Mouse (Mus musculus) left cerebral cortex, adult 2 months (tissue): ENCODE data around the gene Trim33. TPM values are rescaled to one million over a fixed set of nuclear protein-coding genes. Genes with fewer than 3 reads are reported as not detected.

Source experiments
- DNase-seq, 2 experiments: peaks; one replicate each; pipeline ENCODE4 v3.0.0; 2021 to 2022; ENCODE audit warnings: low spot score in 2 of 2, mixed read lengths in 1 of 2; ENCODE audit errors: extremely low spot score in 1 of 2
- H3K27ac ChIP-seq: fragments of 200-600 bp; 2 replicates; pipeline ENCODE4 v1.8.1; 2022
- H3K4me3 ChIP-seq: fragments of 200-600 bp; 2 replicates; pipeline ENCODE4 v1.8.1; 2022
- CTCF ChIP-seq: fragments of 200-600 bp; IDR thresholded peaks from 2 replicates; pipeline ENCODE4 v1.8.1; 2022; ENCODE audit warnings: antibody characterized with exemption, mild to moderate bottlenecking, moderate library complexity
- intact Hi-C: fragments of 180-260 bp; cut with DNase I; formaldehyde crosslinking; loops from one replicate; pipeline ENCODE4 v1.15.1; 2025
- total RNA-seq, 2 experiments: library from RNA; stranded (reverse); gene quantifications; 2 replicates each; pipeline ENCODE4 v1.2.3; 2021

Gene Trim33
- total RNA-seq, 2 experiments from 2014 or later = 56.5 to 56.7 TPM

DNA sequence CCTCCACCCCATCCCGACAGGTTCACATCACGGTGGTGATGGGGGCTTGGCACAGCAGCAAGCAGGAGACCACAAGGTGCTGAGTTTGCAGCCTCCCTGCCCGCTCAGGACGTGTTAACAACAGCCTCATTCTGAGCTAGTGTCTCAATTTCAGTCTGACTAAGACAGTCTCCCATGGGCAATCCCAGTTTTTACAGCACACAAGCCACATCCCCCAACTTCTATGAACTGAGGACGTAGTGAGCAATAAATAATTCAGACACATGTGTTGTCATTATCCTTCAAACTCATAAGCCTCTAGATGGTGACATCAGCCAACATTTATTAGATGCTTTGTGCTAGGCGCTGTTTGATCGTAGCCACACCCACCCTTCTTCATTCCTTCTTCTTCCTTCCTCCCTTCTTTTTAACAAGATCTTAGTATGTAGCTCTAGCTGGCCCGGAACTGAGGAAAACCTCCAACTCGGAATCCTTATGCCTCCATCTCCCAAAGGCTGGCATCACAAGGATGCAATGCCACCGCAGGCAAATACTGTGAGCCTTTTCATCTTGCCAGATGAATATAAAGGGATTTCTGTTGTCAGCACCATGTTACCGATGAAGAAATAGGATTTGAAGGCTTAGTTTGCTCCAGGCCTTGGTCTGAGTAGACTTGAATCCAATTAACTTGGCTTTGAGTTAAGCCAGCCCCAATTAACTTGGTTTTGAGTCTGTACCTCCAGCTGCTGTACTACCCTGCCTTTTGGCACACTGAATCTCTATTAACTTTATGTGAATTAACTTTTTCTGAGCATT, 88.3 kb downstream of the Trim33 start:
- DNase-seq = no peak
- intact Hi-C loops = no loop called here
- no peak for TF ChIP-seq CTCF
- Histone ChIP-seq H3K27ac (no peak overlapping the region), H3K4me3 (no peak overlapping the region)

DNA sequence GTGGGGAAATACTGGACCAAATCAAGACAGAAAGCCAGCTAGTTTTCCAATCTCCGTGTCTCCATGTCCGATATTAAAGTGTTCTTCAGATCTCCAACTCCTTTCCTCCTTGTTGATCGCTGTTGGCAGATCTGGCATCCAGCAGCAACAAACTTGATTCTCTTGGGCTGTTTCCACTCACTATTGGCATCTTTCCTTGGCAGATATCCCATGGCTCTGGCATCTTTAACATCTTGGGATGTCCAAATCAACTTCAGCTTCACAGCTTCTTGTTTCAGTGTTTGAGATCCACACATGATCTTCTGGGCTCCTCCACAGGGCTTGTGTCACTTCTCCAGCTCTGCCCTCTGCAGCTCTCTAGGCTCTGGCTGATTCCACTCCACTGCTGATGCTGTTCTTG, 89.6 kb downstream of the Trim33 start:
- TF ChIP-seq CTCF = no peak
- Histone ChIP-seq H3K27ac (no peak overlapping the region), H3K4me3 (no peak overlapping the region)
- DNase-seq = no peak
- intact Hi-C loops = no loop called here

DNA sequence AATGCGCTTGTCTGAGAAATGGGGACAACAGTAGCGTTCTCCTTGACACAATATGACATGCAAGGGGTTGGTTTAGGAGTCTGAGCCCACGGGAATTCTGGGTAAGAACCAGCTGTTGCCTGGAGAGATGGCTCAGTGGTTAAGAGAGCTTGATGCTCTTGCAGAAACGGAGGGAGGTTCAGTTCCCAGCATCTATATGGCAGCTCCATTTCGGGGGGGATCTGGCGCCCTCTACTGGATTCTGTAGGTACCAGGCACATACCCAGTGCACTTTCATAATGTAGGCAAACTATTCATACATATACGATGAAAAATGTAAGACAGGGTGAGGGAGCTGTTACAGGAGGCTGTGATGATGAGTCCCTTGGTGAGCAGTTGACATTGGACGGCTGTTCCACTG, 94.9 kb downstream of the Trim33 start:
- H3K27ac ChIP-seq = no peak overlapping the region
- intact Hi-C loops = no loop called here
- peak; percentile 76 for TF ChIP-seq CTCF
- peak in 1 of 2 experiments; percentile 40 for DNase-seq
- no peak overlapping the region for H3K4me3 ChIP-seq

DNA sequence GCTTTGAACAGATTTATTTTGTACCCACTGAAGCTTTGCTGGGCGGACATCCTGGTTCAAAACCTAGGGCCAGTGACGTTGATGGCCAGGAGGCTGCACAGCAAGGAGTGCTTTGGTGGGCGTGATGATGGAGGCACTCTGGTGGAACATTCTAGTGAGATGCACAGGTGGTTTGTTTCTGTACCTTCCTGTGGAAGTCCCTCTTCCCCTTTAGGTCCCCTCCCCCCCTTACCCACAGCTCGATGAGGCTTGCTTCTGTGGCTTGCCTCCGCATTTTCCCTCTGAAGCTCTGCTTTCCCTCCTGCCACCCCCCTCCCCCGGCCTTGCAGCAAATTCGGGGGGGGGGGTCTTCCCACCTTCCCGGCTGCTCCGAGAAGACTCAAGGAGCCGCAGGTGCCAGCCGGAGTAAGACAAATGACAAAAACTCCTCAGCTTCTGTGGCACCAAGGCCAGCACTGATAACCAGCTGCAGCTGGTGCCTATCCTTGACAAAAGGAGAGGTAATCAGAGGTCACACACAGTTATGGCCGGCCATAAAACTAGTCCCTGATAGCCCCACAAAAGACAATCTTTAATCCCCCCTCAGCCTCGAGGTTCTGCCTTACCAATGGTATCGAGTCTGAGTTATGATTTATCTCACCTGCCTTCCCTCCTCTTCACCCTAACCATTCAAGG, 96.2 kb downstream of the Trim33 start:
- Histone ChIP-seq H3K4me3 (no peak overlapping the region), H3K27ac (no peak overlapping the region)
- intact Hi-C loops = loop anchor here (5.0 kb wide), 1 partner anchor 193 kb away; no protein-coding TSS in a partner anchor
- DNase-seq = no peak
- no peak for TF ChIP-seq CTCF

DNA sequence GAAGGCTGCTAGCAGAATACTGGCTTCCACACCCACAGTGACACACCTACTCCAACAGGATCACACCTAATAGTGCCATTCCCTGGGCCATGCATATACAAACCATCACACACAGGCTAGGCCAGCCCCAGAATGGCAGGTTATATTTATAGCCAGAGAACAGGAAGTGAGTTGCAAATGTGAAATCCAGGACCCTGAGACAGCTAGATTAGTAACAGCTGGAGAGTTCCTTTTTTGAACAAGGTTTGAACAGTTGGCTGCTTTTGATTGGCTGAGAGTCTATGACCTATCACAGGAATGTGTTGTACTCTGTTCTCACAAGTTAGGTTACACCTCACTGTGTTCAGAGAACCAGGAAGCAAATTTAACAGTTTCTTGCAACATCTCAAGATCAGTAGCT, 98.9 kb downstream of the Trim33 start:
- no peak overlapping the region for H3K4me3 ChIP-seq
- intact Hi-C loops = loop anchor here (5.0 kb wide), 1 partner anchor 196 kb away; no protein-coding TSS in a partner anchor
- no peak overlapping the region for H3K27ac ChIP-seq
- DNase-seq = no peak
- TF ChIP-seq CTCF = no peak

DNA sequence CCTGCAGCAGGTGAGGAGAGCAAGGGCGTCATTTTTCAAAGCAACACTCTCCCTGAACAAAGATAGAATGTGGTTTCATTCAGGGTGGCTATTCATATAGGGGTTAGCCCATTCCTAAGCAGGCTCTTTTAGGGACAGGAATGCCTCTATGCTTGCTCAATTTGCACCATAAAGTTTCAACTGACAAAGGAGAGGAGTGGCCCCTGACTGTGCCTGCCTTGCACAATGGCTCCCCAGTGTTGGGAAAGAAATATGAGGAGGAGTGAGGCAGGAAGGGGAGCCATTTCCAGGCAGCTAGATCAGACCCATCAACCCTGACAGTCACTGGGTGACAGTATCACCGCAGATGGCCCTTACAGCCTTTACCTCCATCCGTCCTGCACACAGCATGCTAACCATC, 100.3 kb downstream of the Trim33 start:
- no peak for TF ChIP-seq CTCF
- intact Hi-C loops = loop anchor here (5.0 kb wide), 1 partner anchor 197 kb away; no protein-coding TSS in a partner anchor
- no peak overlapping the region for H3K4me3 ChIP-seq
- no peak overlapping the region for H3K27ac ChIP-seq
- DNase-seq = no peak

DNA sequence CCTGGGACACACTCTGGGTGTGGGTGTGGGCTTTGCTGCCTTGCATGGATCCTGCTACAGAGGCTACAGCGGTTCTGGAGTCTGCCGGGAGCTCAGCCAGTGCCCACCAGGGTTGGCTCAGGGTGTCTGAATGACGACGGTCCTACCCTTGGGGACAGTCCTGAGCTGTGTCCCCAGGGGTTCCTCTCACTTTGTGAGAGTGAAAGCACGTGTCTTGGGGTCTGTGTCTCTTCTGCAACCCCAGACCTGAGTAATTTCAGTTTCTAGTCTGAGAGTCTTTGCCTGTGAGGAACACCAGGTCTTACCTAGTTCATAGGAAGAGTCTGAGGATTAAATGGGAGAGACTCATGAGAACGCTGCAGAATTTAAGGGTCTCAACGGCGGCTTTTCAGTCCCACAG, 101.7 kb downstream of the Trim33 start:
- H3K27ac ChIP-seq = no peak overlapping the region
- no peak overlapping the region for H3K4me3 ChIP-seq
- TF ChIP-seq CTCF = no peak
- DNase-seq = no peak
- intact Hi-C loops = loop anchor here (5.0 kb wide), 1 partner anchor 104 kb away; the partner anchor contains the start of gene Trim33

DNA sequence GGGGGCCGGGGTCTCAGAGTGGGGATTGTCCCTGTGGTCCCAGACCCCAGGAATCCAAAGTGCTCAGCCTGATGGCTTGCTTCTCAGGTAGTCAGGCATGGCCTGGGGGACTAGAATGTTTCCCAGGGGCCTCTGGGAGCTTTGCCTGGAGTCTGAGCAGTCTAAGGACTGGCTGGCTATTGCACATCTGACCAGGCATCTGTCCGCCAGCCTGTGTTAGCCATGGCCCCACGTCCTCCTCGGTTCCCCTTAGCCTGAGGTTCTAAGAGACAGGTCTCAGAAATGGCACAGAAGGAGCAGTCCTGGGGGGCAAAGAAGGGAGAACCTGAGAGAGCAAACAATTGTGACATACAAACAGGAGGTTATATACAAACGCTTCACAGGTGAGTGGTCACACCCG, 102.3 kb downstream of the Trim33 start:
- DNase-seq = no peak
- H3K27ac ChIP-seq = no peak overlapping the region
- H3K4me3 ChIP-seq = no peak overlapping the region
- no peak for TF ChIP-seq CTCF
- intact Hi-C loops = loop anchor here (5.0 kb wide), 1 partner anchor 104 kb away; the partner anchor contains the start of gene Trim33

DNA sequence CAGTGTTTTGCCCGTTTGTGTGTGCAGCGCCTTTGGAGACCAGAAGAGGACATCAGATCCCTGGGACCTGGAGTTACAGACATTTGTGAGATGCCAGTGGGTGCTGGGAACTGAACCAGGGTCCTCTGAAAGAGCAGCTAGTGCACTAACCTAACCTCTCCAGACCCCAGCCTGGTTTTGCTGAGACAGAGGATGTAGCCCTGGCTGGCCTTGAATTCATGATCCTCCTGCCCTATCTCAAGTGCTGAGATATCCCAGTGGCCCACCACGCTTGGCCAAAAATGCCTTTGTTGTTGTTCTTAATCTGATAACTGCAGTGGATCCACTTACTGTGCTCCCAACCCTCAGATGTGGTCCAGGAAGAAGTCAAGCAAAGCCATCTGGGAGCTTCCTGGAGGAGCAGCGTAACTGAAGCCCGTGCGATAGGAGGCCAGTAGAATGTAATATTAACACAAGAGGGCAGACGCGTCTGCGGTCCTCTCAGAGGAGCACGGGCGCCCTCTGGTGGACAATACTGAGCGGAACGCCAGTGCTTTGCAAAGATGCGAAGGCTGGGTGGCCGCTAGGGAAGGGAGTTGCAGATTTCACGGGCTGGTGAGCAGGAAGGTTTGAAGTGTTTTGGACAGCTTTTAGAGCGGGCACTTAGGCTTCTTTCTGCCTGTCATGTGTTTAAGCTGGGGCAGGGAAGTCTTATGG, 103.9 kb downstream of the Trim33 start:
- no peak overlapping the region for H3K27ac ChIP-seq
- DNase-seq = peak; percentile 87 to 91
- H3K4me3 ChIP-seq = no peak overlapping the region
- intact Hi-C loops = loop anchor here (5.0 kb wide), 1 partner anchor 106 kb away; the partner anchor contains the start of gene Trim33
- peak; percentile 100 for TF ChIP-seq CTCF

DNA sequence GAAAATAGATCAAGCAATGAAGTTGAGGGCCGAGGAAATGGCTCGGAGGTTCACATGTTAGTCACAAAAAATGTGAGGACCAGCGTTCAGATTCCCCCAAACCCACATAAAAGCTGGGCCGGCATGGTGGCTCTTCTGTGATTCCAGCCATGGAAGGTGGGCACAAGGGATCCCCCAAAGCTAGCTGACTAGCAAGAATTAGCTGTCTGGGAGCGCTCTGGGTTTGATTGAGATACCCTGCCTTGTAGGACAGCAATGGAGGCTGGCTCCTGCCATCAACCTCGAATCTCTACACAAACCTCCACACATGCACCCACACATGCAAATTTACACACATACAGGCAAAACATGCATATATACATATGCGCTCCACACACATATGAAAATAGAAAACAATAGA, 105.4 kb downstream of the Trim33 start:
- intact Hi-C loops = loop anchor here (5.0 kb wide), 1 partner anchor 107 kb away; the partner anchor contains the start of gene Trim33

DNA sequence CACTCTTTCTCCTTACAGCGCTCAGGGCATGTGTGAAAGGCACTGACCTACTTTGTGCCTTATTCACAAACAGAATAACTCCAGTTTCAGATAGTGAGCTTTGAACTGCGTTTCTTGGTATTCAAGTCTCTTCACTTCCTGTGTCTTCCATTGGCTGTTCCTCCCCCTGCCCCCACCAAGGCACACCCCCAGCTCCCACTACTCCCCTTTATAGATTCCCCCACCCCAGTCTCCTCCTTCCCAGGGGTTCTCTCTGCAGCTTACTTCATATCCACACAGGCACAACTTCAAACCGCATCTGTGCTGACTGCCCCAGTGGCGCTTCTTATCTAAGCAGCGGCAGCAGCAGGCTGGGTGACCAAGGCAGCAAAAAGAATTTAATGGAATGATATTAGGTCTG, 105.9 kb downstream of the Trim33 start:
- intact Hi-C loops = loop anchor here (5.0 kb wide), 1 partner anchor 108 kb away; the partner anchor contains the start of gene Trim33
- Histone ChIP-seq H3K27ac (no peak overlapping the region), H3K4me3 (no peak overlapping the region)
- no peak for TF ChIP-seq CTCF
- DNase-seq = no peak

More for the DNA sequence above, 105.4 kb downstream of the Trim33 start:
- Histone ChIP-seq H3K27ac (no peak overlapping the region), H3K4me3 (no peak overlapping the region)
- no peak for DNase-seq
- no peak for TF ChIP-seq CTCF
